Mouse (Mus musculus): ENCODE data around the gene 1600002K03Rik.

Gene 1600002K03Rik

GRCm38 (mm10) chr10:80167460-80168037, 5.2 kb upstream of the 1600002K03Rik start:
- DNase-seq (ENCODE audit: low spot score) = peak; percentile 100

GRCm38 (mm10) chr10:80168038-80168661, 4.6 kb upstream of the 1600002K03Rik start:
- DNase-seq (ENCODE audit: low spot score) = peak; percentile 94

- DNase-seq (ENCODE audit: low spot score) = no peak
These were observed 3.7 kb upstream of the 1600002K03Rik start for GRCm38 (mm10) chr10:80169070-80169469.

- no peak for DNase-seq (ENCODE audit: low spot score)
These were observed 3.1 kb upstream of the 1600002K03Rik start for GRCm38 (mm10) chr10:80169651-80170050.

GRCm38 (mm10) chr10:80170052-80170451, 2.7 kb upstream of the 1600002K03Rik start:
- DNase-seq (ENCODE audit: low spot score) = no peak

GRCm38 (mm10) chr10:80170601-80171021, 2.1 kb upstream of the 1600002K03Rik start:
- DNase-seq (ENCODE audit: low spot score) = no peak

GRCm38 (mm10) chr10:80171252-80171651, 1.5 kb upstream of the 1600002K03Rik start:
- DNase-seq (ENCODE audit: low spot score) = no peak

GRCm38 (mm10) chr10:80171760-80172526, 801 bp upstream of the 1600002K03Rik start:
- DNase-seq (ENCODE audit: low spot score) = no peak

- DNase-seq (ENCODE audit: low spot score) = no peak
These were observed 614 bp downstream of the 1600002K03Rik start for GRCm38 (mm10) chr10:80173358-80173757.

GRCm38 (mm10) chr10:80173955-80174640, 1.4 kb downstream of the 1600002K03Rik start:
- no peak for DNase-seq (ENCODE audit: low spot score)

GRCm38 (mm10) chr10:80174705-80175104, 2.0 kb downstream of the 1600002K03Rik start:
- DNase-seq (ENCODE audit: low spot score) = peak; percentile 79

GRCm38 (mm10) chr10:80175536-80176269, 3.0 kb downstream of the 1600002K03Rik start:
- DNase-seq (ENCODE audit: low spot score) = peak; percentile 81

GRCm38 (mm10) chr10:80176270-80176834, 3.6 kb downstream of the 1600002K03Rik start:
- no peak for DNase-seq (ENCODE audit: low spot score)

GRCm38 (mm10) chr10:80177441-80178279, 4.9 kb downstream of the 1600002K03Rik start:
- DNase-seq (ENCODE audit: low spot score) = no peak

- DNase-seq (ENCODE audit: low spot score) = peak; percentile 74
These were observed 6.6 kb downstream of the 1600002K03Rik start, which contains the start of gene Efna2 for GRCm38 (mm10) chr10:80179068-80180051. TSS of gene Efna2 (plus strand) at chr10:80179482.

- no peak for DNase-seq (ENCODE audit: low spot score)
These were observed 7.5 kb downstream of the 1600002K03Rik start for GRCm38 (mm10) chr10:80180288-80180687.

- no peak for DNase-seq (ENCODE audit: low spot score)
These were observed 8.1 kb downstream of the 1600002K03Rik start for GRCm38 (mm10) chr10:80180823-80181222.

GRCm38 (mm10) chr10:80182547-80182946, 9.8 kb downstream of the 1600002K03Rik start:
- DNase-seq (ENCODE audit: low spot score) = no peak

GRCm38 (mm10) chr10:80186649-80187048, 13.9 kb downstream of the 1600002K03Rik start:
- DNase-seq (ENCODE audit: low spot score) = no peak
